Mouse (Mus musculus): ENCODE data around the gene Myh7b.
A peak's percentile ranks its signal among the peaks of the same experiment; 100 is the strongest.

- peak; percentile 17 for TF ChIP-seq CTCF (IDR thresholded peaks at IDR 0.05)
- peak; percentile 48; the same call in 1 of the 2 replicates for TF ChIP-seq EP300 (IDR thresholded peaks at IDR 0.05)
Measured at GRCm38 (mm10) chr2:155633121-155633520, 22.1 kb downstream of the Myh7b start.

All from lung, postnatal 0 days (tissue).